Mouse (Mus musculus) heart, embryonic 11.5 days (tissue): Measurements from ENCODE around the gene Dgat2. TPM values are rescaled to one million over a fixed set of nuclear protein-coding genes. Genes with fewer than 3 reads are reported as not detected.

Source experiments
- ATAC-seq: fragments of 200-750 bp; cut with Nextera tagmentation; replicated peaks from 2 replicates; pipeline ENCODE4 v1.8.0; 2017; ENCODE audit warnings: moderate library complexity; ENCODE audit not compliant: insufficient number of reproducible peaks, low FRiP score, low TSS enrichment
- H3K27ac ChIP-seq: fragments of 300-500 bp; sonication (generic); 2 replicates; pipeline ENCODE4 v1.5.1; 2014; ENCODE audit warnings: mild to moderate bottlenecking, low read depth, low read length
- H3K27me3 ChIP-seq: fragments of 300-500 bp; sonication (generic); 2 replicates; pipeline ENCODE4 v1.6.1; 2014; ENCODE audit warnings: mild to moderate bottlenecking, low read length, mixed read lengths; ENCODE audit not compliant: control insufficient read depth, insufficient read depth
- H3K36me3 ChIP-seq: fragments of 300-500 bp; sonication (generic); 2 replicates; pipeline ENCODE4 v1.6.1; 2014; ENCODE audit warnings: mild to moderate bottlenecking, low read length, moderate library complexity, mixed read lengths; ENCODE audit not compliant: control insufficient read depth, insufficient read depth
- H3K4me1 ChIP-seq: fragments of 300-500 bp; sonication (generic); 2 replicates; pipeline ENCODE4 v1.6.1; 2014; ENCODE audit warnings: low read length; ENCODE audit not compliant: control insufficient read depth, insufficient read depth
- H3K4me2 ChIP-seq: fragments of 300-500 bp; sonication (generic); 2 replicates; pipeline ENCODE4 v1.6.1; 2014; ENCODE audit warnings: mild to moderate bottlenecking, moderate library complexity
- H3K4me3 ChIP-seq: fragments of 300-500 bp; sonication (generic); 2 replicates; pipeline ENCODE4 v1.5.1; 2014; ENCODE audit warnings: low read depth, low read length
- H3K9ac ChIP-seq: fragments of 300-500 bp; sonication (generic); 2 replicates; pipeline ENCODE4 v1.6.1; 2014; ENCODE audit warnings: mild to moderate bottlenecking, low read depth, low read length, moderate library complexity
- H3K9me3 ChIP-seq: fragments of 300-500 bp; sonication (generic); replicated peaks from 2 replicates; pipeline ENCODE4 v1.6.1; 2016; ENCODE audit warnings: low read length; ENCODE audit not compliant: control insufficient read depth
- WGBS: fragments of 180-500 bp; shearing (Covaris S2); extraction: QIAGEN DNeasy Blood & Tissue Kit; methylation state at CpG from one replicate; pipeline ENCODE4 v1.1.7; 2014; ENCODE audit not compliant: insufficient replicate concordance; 5-methylcytosine and 5-hydroxymethylcytosine counted together
- polyA plus RNA-seq: library from polyadenylated mRNA; unstranded; fragments of >200 nt; fragmentation: Nextera tagmentation; extraction: Ambion mirVana; gene quantifications from 2 replicates; pipeline ENCODE4 v1.2.1, GENCODE M21; 2014

Gene Dgat2
- polyA plus RNA-seq = 8.4 and 8.7 TPM in 2 replicates

- Histone ChIP-seq H3K4me2 (peak within 1 kb of the TSS; percentile 100), H3K27ac (peak within 1 kb of the TSS; percentile 62; the same call in 1 of the 2 replicates), H3K9ac (peak within 1 kb of the TSS; percentile 83), H3K9me3 (no peaks in the 10 kb centered on the region), H3K27me3 (peaks cover 6% of the 10 kb centered on the region; the same call in 1 of the 2 replicates), H3K36me3 (no peaks in the 10 kb centered on the region), H3K4me1 (peaks cover 3% of the 10 kb centered on the region; the same call in 1 of the 2 replicates), H3K4me3 (peak within 1 kb of the TSS; percentile 69)
- ATAC-seq = peak; percentile 91
- under 1% methylated on average over 63 of the region's 63 CpGs for WGBS
These were observed at the start of gene Dgat2 for GRCm38 (mm10) chr7:99182432-99183172. TSS of gene Dgat2 (minus strand) at chr7:99182719.

GRCm38 (mm10) chr7:99230061-99230747 is 47.7 kb upstream of the Dgat2 start:
- Histone ChIP-seq H3K4me2 (no peak overlapping the region), H3K27ac (no peak overlapping the region), H3K4me1 (0 out of 2 replicates have a peak, but pooled peaks cover 3% of the 10 kb centered on the region), H3K36me3 (no peaks in the 10 kb centered on the region), H3K9me3 (no peaks in the 10 kb centered on the region), H3K27me3 (no peaks in the 10 kb centered on the region), H3K9ac (no peak overlapping the region), H3K4me3 (no peak overlapping the region)
- no peak for ATAC-seq
- 69% methylated on average over 7 of the region's 7 CpGs for WGBS

GRCm38 (mm10) chr7:99229411-99229810 is 46.9 kb upstream of the Dgat2 start:
- Histone ChIP-seq H3K36me3 (no peaks in the 10 kb centered on the region), H3K9me3 (no peaks in the 10 kb centered on the region), H3K27me3 (no peaks in the 10 kb centered on the region), H3K4me1 (0 out of 2 replicates have a peak, but pooled peaks cover 3% of the 10 kb centered on the region), H3K4me2 (no peak overlapping the region), H3K27ac (no peak overlapping the region), H3K9ac (no peak overlapping the region), H3K4me3 (no peak overlapping the region)
- WGBS = 14% methylated on average over 2 of the region's 2 CpGs
- ATAC-seq = no peak

DNA sequence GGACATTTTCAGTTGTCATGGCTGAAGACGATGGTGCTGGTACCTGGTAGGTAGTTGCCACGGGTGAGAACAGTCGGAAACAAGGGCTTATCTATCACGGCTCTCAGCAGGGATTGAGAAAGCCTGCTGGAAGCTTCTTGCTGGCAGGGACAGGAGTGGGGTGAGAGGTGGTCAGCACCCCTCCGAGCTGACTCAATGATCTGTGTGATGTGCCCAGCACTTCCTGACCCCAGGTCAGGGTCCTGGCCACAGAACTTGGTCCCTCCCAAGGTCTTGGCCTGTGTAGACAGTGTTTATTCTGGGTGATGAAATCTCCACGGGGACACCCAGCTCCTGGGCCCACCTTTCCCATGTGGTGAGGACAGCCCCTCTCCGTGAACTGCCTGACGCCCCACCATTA is 46.3 kb upstream of the Dgat2 start:
- Histone ChIP-seq H3K27me3 (no peaks in the 10 kb centered on the region), H3K4me1 (0 out of 2 replicates have a peak, but pooled peaks cover 3% of the 10 kb centered on the region), H3K4me2 (no peak overlapping the region), H3K36me3 (no peaks in the 10 kb centered on the region), H3K9ac (no peak overlapping the region), H3K27ac (no peak overlapping the region), H3K9me3 (no peaks in the 10 kb centered on the region), H3K4me3 (no peak overlapping the region)
- WGBS = 59% methylated on average over 8 of the region's 8 CpGs
- ATAC-seq = no peak

- Histone ChIP-seq H3K9me3 (no peaks in the 10 kb centered on the region), H3K27me3 (no peaks in the 10 kb centered on the region), H3K4me3 (no peak overlapping the region), H3K4me2 (no peak overlapping the region), H3K27ac (no peak overlapping the region), H3K4me1 (0 out of 2 replicates have a peak, but pooled peaks cover 3% of the 10 kb centered on the region), H3K36me3 (no peaks in the 10 kb centered on the region), H3K9ac (no peak overlapping the region)
- 89% methylated on average over 4 of the region's 4 CpGs for WGBS
- ATAC-seq = no peak
These were observed 44.7 kb upstream of the Dgat2 start for GRCm38 (mm10) chr7:99227267-99227666.

GRCm38 (mm10) chr7:99226662-99227061 is 44.1 kb upstream of the Dgat2 start:
- ATAC-seq = no peak
- WGBS = 82% methylated on average over 10 of the region's 10 CpGs
- H3K9ac ChIP-seq = no peak overlapping the region
- no peak overlapping the region for H3K4me3 ChIP-seq
- H3K27ac ChIP-seq = no peak overlapping the region
- H3K4me1 ChIP-seq = 0 out of 2 replicates have a peak, but pooled peaks cover 3% of the 10 kb centered on the region
- no peaks in the 10 kb centered on the region for H3K9me3 ChIP-seq
- H3K4me2 ChIP-seq = no peak overlapping the region
- no peaks in the 10 kb centered on the region for H3K27me3 ChIP-seq
- no peaks in the 10 kb centered on the region for H3K36me3 ChIP-seq

GRCm38 (mm10) chr7:99225421-99225820 is 42.9 kb upstream of the Dgat2 start:
- Histone ChIP-seq H3K36me3 (no peaks in the 10 kb centered on the region), H3K9ac (no peak overlapping the region), H3K9me3 (no peaks in the 10 kb centered on the region), H3K4me3 (no peak overlapping the region), H3K27me3 (no peaks in the 10 kb centered on the region), H3K27ac (no peak overlapping the region), H3K4me2 (no peak overlapping the region), H3K4me1 (0 out of 2 replicates have a peak, but pooled peaks cover 3% of the 10 kb centered on the region)
- no peak for ATAC-seq
- WGBS = 78% methylated on average over 6 of the region's 6 CpGs

DNA sequence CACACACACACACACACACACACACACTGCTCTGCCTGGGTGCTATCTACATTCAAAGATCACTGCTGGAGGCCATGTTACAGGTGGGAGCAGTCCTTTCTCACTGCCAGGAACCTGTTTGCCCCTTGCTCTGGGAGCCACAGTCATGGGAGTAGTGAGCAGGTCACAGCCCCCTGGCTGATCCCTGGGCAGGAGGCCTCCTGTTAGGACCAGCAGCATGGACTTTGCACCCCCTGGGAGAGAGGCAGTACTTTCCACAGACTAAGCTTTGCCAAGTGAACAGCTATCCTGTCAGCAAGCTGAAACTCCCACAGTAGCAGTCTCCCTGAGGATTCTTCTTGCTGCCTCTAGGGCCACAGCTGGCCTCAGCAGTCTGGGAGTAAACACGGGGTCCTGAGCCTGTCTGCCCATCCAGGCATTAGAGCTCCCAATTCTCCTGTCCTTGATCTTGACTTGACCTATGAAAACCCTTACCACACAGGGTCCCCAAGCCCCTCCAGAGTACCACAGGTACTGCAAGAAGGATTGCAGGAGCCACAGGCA is 42.2 kb upstream of the Dgat2 start:
- no peak for ATAC-seq
- no peaks in the 10 kb centered on the region for H3K9me3 ChIP-seq
- no peaks in the 10 kb centered on the region for H3K27me3 ChIP-seq
- 55% methylated on average over 1 of the region's 1 CpGs for WGBS
- H3K36me3 ChIP-seq = no peaks in the 10 kb centered on the region
- H3K4me3 ChIP-seq = no peak overlapping the region
- H3K9ac ChIP-seq = no peak overlapping the region
- no peak overlapping the region for H3K27ac ChIP-seq
- no peak overlapping the region for H3K4me2 ChIP-seq
- 0 out of 2 replicates have a peak, but pooled peaks cover 3% of the 10 kb centered on the region for H3K4me1 ChIP-seq
